Mouse (Mus musculus): ENCODE measurements around the gene Szrd1. TPM values are rescaled to one million over a fixed set of nuclear protein-coding genes. Genes with fewer than 3 reads are reported as not detected.
A peak's percentile ranks its signal among the peaks of the same experiment; 100 is the strongest.

Szrd1 gene
- total and polyA plus RNA-seq, 2 experiments from 2014 or later = 17.2 to 60.5 TPM

DNA sequence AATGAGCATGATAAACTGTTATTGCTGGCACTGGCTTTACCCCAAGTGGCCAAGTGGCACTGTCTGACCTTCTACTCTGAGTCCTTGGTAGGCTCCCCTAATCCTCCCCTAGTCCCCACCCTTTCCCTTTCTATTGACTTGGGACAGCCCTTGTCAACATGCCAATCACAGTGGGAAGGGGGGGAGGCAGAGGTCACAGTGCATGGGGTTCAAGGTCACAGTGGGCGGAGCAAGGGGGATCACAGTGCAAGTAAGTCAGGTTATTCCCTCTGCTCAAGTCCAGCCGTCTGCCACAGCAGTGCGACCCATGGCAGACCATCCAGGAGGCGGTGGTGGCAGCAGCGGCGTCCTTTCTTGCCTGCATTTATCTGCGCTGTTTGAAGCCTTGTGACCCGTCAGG lies 24.2 kb downstream of the Szrd1 start:
- Histone ChIP-seq H3K4me2 (ENCODE audit: low read depth) (no peak overlapping the region), H3K9me3 (ENCODE audit: low read length) (no peaks in the 10 kb centered on the region), H3K27me3 (ENCODE audit: insufficient read depth, low read length) (no peaks in the 10 kb centered on the region), H3K4me3 (ENCODE audit: low read depth, low read length) (no peak overlapping the region), H3K4me1 (ENCODE audit: insufficient read depth) (no peaks in the 10 kb centered on the region), H3K9ac (no peak overlapping the region), H3K36me3 (ENCODE audit: insufficient read depth) (peaks cover 42% of the 10 kb centered on the region), H3K27ac (ENCODE audit: low read depth, low read length) (no peak overlapping the region)
- ATAC-seq = no peak
- no peak for DNase-seq
- no peak for TF ChIP-seq CTCF (IDR thresholded peaks at IDR 0.05; ENCODE audit: low read depth)
- WGBS = 73% methylated on average over 8 of the region's 8 CpGs

DNA sequence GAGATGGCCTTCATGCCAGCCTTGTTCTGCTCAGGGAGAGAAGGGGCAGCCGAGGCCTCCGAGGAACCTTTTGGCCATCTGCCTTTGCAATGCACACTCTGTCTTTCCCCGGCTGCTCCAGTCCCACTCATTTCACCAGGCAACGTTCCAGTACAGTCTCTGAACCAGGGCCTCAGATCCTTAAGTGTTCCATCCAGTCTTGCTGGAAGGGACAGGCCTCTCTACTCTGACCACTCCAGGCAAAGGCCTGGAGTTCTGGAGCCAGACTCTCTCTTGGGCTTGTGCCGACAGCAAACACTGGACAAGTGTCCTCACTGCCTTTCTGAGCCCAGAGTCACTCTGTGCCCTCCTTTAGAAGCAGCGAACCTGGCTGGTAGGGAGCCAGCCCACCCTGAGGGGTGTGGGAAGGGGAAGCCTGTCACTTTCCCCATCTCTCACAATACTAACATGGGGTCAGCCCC lies 25.0 kb downstream of the Szrd1 start:
- no peaks in the 10 kb centered on the region for H3K9me3 ChIP-seq (ENCODE audit: low read length)
- ATAC-seq (peak; percentile 65), DNase-seq (no peak)
- H3K36me3 ChIP-seq (ENCODE audit: insufficient read depth) = peaks cover 42% of the 10 kb centered on the region
- no peak overlapping the region for H3K4me2 ChIP-seq (ENCODE audit: low read depth)
- no peaks in the 10 kb centered on the region for H3K4me1 ChIP-seq (ENCODE audit: insufficient read depth)
- H3K27ac ChIP-seq (ENCODE audit: low read depth, low read length) = no peak overlapping the region
- TF ChIP-seq CTCF (IDR thresholded peaks at IDR 0.05; ENCODE audit: low read depth) = no peak
- H3K4me3 ChIP-seq (ENCODE audit: low read depth, low read length) = no peak overlapping the region
- H3K27me3 ChIP-seq (ENCODE audit: insufficient read depth, low read length) = no peaks in the 10 kb centered on the region
- no peak overlapping the region for H3K9ac ChIP-seq
- 75% methylated on average over 6 of the region's 6 CpGs for WGBS

DNA sequence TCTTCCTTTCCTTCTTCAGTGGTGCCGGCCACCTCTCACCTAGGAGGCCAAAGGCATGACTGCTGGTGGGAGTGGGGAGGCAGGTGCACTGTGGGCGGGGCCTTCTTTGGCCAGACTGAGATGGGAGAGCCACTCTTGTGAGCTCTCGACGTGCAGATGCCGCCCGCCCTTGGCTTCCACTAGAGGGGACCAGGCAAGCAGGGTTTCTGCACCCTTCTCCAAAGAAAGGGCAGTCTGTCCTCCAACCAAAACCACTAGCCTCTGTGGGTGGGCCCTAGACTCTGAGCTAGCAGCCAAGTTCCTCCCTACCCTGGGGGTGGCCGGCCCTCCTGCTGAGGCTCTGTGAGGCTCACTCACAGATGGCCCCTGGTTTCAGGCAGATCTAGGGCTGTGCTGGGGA lies 25.7 kb downstream of the Szrd1 start:
- ATAC-seq = peak; percentile 34
- TF ChIP-seq CTCF (IDR thresholded peaks at IDR 0.05; ENCODE audit: low read depth) = no peak
- no peaks in the 10 kb centered on the region for H3K9me3 ChIP-seq (ENCODE audit: low read length)
- H3K4me2 ChIP-seq (ENCODE audit: low read depth) = no peak overlapping the region
- no peaks in the 10 kb centered on the region for H3K4me1 ChIP-seq (ENCODE audit: insufficient read depth)
- H3K4me3 ChIP-seq (ENCODE audit: low read depth, low read length) = no peak overlapping the region
- no peaks in the 10 kb centered on the region for H3K27me3 ChIP-seq (ENCODE audit: insufficient read depth, low read length)
- WGBS = 77% methylated on average over 7 of the region's 7 CpGs
- peaks cover 42% of the 10 kb centered on the region for H3K36me3 ChIP-seq (ENCODE audit: insufficient read depth)
- peak overlapping the region; percentile 21; the same call in 1 of the 2 replicates for H3K27ac ChIP-seq (ENCODE audit: low read depth, low read length)
- DNase-seq = no peak
- H3K9ac ChIP-seq = no peak overlapping the region

DNA sequence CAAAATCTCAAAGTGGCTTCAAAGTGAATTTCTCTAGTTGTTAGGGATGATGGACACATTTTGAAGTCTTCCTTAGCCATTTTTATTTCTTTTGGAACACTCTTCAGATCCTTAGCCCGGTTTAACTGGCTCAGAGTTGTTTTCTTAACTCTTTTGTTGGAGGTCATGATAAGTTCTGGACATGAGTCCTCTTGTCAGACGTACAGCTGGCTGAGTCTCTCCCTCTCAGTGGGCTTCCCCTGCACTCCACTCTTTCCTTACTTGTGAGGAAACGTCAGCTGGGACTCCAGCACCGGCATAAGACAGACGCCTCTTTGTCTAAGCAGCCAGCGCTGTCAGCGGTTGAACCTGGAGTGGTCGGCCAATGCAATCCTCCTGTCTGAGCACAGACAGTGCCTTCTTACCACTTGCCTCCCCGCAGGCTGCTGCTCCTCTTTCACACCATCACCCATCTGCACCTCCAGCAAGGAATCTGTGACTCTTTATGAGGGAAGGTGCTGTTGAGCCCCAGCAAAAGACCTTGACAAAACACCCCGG lies 31.3 kb downstream of the Szrd1 start:
- no peak overlapping the region for H3K9ac ChIP-seq
- DNase-seq (no peak), ATAC-seq (0 out of 2 replicates have a peak, but pooled peaks have one; percentile 25)
- no peaks in the 10 kb centered on the region for H3K9me3 ChIP-seq (ENCODE audit: low read length)
- H3K4me1 ChIP-seq (ENCODE audit: insufficient read depth) = no peaks in the 10 kb centered on the region
- no peak overlapping the region for H3K4me2 ChIP-seq (ENCODE audit: low read depth)
- 40% methylated on average over 10 of the region's 10 CpGs for WGBS
- no peak for TF ChIP-seq CTCF (IDR thresholded peaks at IDR 0.05; ENCODE audit: low read depth)
- H3K36me3 ChIP-seq (ENCODE audit: insufficient read depth) = peaks cover 2% of the 10 kb centered on the region; the same call in 1 of the 2 replicates
- H3K27me3 ChIP-seq (ENCODE audit: insufficient read depth, low read length) = no peaks in the 10 kb centered on the region
- no peak overlapping the region for H3K27ac ChIP-seq (ENCODE audit: low read depth, low read length)
- no peak overlapping the region for H3K4me3 ChIP-seq (ENCODE audit: low read depth, low read length)

DNA sequence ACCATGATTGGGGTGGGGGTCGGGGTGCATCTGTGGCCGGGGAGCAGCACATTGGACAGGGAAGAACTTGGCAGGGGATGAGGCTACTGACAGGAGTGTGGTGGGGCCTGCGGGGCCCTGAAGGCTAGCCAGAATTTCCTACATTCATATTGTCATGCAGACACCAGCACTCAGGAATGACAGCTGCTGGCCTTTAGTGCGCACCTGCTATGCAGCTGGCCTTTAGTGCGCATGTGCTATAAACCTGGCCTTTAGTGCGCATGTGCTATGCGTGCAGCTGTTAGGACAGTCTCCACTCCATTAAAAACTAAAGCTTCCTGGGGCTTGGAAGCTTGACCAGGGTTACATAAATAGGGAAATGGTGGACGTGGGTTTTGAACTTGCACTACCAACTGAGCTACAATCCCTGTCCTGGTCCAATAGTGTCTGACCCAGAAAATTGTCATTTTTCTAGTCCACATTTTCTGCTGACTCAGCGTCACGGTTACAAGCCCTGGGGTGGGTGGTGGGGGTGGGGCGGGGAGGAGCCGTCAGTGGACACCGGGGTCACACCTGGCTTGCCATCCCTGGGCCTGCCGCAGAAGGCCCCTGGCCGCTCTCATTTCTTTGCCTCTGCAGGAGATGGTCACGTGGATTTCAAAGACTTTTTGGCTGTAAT lies 32.9 kb downstream of the Szrd1 start:
- no peak for TF ChIP-seq CTCF (IDR thresholded peaks at IDR 0.05; ENCODE audit: low read depth)
- no peaks in the 10 kb centered on the region for H3K27me3 ChIP-seq (ENCODE audit: insufficient read depth, low read length)
- H3K36me3 ChIP-seq (ENCODE audit: insufficient read depth) = no peaks in the 10 kb centered on the region
- H3K27ac ChIP-seq (ENCODE audit: low read depth, low read length) = no peak overlapping the region
- no peaks in the 10 kb centered on the region for H3K4me1 ChIP-seq (ENCODE audit: insufficient read depth)
- no peak overlapping the region for H3K9ac ChIP-seq
- DNase-seq = no peak
- H3K4me3 ChIP-seq (ENCODE audit: low read depth, low read length) = no peak overlapping the region
- no peak overlapping the region for H3K4me2 ChIP-seq (ENCODE audit: low read depth)
- ATAC-seq = no peak
- WGBS = 89% methylated on average over 16 of the region's 16 CpGs
- H3K9me3 ChIP-seq (ENCODE audit: low read length) = no peaks in the 10 kb centered on the region

DNA sequence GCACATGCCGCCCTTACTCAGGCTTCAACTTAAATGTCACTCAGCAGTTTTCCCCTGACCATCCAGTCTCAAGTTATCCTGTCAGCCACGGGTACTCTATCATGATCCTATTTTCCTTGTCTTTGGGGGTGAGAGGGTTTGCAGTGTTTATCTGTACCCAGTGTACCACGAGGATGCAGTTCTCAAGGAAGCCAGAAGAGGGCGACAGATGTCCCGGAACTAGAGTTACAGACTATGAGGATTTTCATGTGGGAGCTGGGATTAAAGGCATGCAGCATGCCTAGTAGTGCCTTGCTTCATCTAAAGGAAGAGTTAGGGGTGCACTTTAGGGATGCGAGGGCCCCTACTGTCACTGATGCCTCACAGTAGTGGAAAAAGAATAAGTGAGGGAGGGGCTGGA lies 37.7 kb downstream of the Szrd1 start:
- Histone ChIP-seq H3K27me3 (ENCODE audit: insufficient read depth, low read length) (no peaks in the 10 kb centered on the region), H3K9ac (no peak overlapping the region), H3K4me1 (ENCODE audit: insufficient read depth) (no peaks in the 10 kb centered on the region), H3K27ac (ENCODE audit: low read depth, low read length) (no peak overlapping the region), H3K4me2 (ENCODE audit: low read depth) (no peak overlapping the region), H3K36me3 (ENCODE audit: insufficient read depth) (no peaks in the 10 kb centered on the region), H3K4me3 (ENCODE audit: low read depth, low read length) (no peak overlapping the region), H3K9me3 (ENCODE audit: low read length) (no peaks in the 10 kb centered on the region)
- peak; percentile 16 for DNase-seq
- WGBS = 73% methylated on average over 6 of the region's 6 CpGs
- ATAC-seq = no peak
- TF ChIP-seq CTCF (IDR thresholded peaks at IDR 0.05; ENCODE audit: low read depth) = peak; percentile 52

DNA sequence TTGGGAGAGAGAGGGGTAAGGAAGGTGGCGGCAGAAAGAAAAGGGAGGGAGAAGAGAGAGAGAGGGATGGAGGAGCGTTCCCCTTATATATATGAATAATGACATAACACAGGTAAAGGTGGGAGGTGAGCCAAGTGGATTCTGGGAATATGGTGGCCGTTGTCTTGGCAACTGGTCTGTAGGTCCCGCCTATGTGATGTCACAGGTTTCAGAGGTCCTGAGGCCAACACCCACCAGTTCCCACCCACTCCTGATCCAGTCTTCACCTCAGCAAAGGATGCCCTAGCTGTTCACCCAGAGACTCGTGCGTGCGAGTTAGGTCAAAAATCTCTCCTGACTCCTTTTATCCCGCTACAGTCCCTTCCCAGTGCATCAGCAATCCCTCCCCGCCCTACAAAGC lies 38.3 kb downstream of the Szrd1 start:
- no peaks in the 10 kb centered on the region for H3K4me1 ChIP-seq (ENCODE audit: insufficient read depth)
- H3K27me3 ChIP-seq (ENCODE audit: insufficient read depth, low read length) = no peaks in the 10 kb centered on the region
- no peak for TF ChIP-seq CTCF (IDR thresholded peaks at IDR 0.05; ENCODE audit: low read depth)
- 89% methylated on average over 9 of the region's 9 CpGs for WGBS
- no peak overlapping the region for H3K4me3 ChIP-seq (ENCODE audit: low read depth, low read length)
- ATAC-seq (no peak), DNase-seq (no peak)
- H3K9ac ChIP-seq = no peak overlapping the region
- no peak overlapping the region for H3K4me2 ChIP-seq (ENCODE audit: low read depth)
- H3K9me3 ChIP-seq (ENCODE audit: low read length) = no peaks in the 10 kb centered on the region
- H3K27ac ChIP-seq (ENCODE audit: low read depth, low read length) = no peak overlapping the region
- H3K36me3 ChIP-seq (ENCODE audit: insufficient read depth) = no peaks in the 10 kb centered on the region
